Mouse (Mus musculus): ENCODE data around the gene Mid1ip1. TPM values are rescaled to one million over a fixed set of nuclear protein-coding genes. Genes with fewer than 3 reads are reported as not detected.

The Mid1ip1 gene
- total RNA-seq, 1 experiment from 2014 or later = 88.1 TPM

Other genes with a start within 250 kb of the Mid1ip1 start
- 0.29 TPM in 1 of 3 replicates, not detected in the others for gene Tspan7, start 229.9 kb upstream of the Mid1ip1 start, total RNA-seq (2017)

Data from monocyte, adult 5-6 weeks (primary cell).